Mouse (Mus musculus) intestine, embryonic 15.5 days (tissue): ENCODE measurements around the gene Cx3cl1. TPM values are rescaled to one million over a fixed set of nuclear protein-coding genes. Genes with fewer than 3 reads are reported as not detected.
A peak's percentile ranks its signal among the peaks of the same experiment; 100 is the strongest.

Source experiments
- ATAC-seq: fragments of 200-750 bp; cut with Nextera tagmentation; 2 replicates; pipeline ENCODE4 v1.8.0; 2017; ENCODE audit warnings: moderate TSS enrichment, moderate library complexity
- H3K27ac ChIP-seq: fragments of 300-500 bp; sonication (generic); 2 replicates; pipeline ENCODE4 v1.5.1; 2015; ENCODE audit warnings: mild to moderate bottlenecking, inconsistent platforms
- H3K27me3 ChIP-seq: fragments of 300-500 bp; sonication (generic); replicated peaks from 2 replicates; pipeline ENCODE4 v1.6.1; 2015; ENCODE audit warnings: inconsistent platforms
- H3K36me3 ChIP-seq: fragments of 300-500 bp; sonication (generic); 2 replicates; pipeline ENCODE4 v1.6.1; 2015; ENCODE audit warnings: inconsistent platforms
- H3K4me1 ChIP-seq: fragments of 300-500 bp; sonication (generic); replicated peaks from 2 replicates; pipeline ENCODE4 v1.6.1; 2015; ENCODE audit warnings: inconsistent platforms
- H3K4me2 ChIP-seq: fragments of 300-500 bp; sonication (generic); replicated peaks from 2 replicates; pipeline ENCODE4 v1.6.1; 2015; ENCODE audit warnings: mild to moderate bottlenecking, inconsistent platforms
- H3K4me3 ChIP-seq: fragments of 300-500 bp; sonication (generic); replicated peaks from 2 replicates; pipeline ENCODE4 v1.5.1; 2015; ENCODE audit warnings: inconsistent platforms
- H3K9ac ChIP-seq: fragments of 300-500 bp; sonication (generic); 2 replicates; pipeline ENCODE4 v1.6.1; 2015; ENCODE audit warnings: inconsistent platforms
- H3K9me3 ChIP-seq: fragments of 300-500 bp; sonication (generic); 2 replicates; pipeline ENCODE4 v1.6.1; 2016; ENCODE audit warnings: inconsistent platforms
- WGBS: fragments of 180-500 bp; shearing (Covaris S2); methylation state at CpG from one replicate; pipeline ENCODE4 v1.1.7; 2015; 5-methylcytosine and 5-hydroxymethylcytosine counted together
- polyA plus RNA-seq: library from polyadenylated mRNA; unstranded; fragments of >200 nt; fragmentation: Nextera tagmentation; extraction: Ambion mirVana; gene quantifications from 2 replicates; pipeline ENCODE4 v1.2.1, GENCODE M21; 2015

Gene Cx3cl1
- 23.0 and 24.3 TPM in 2 replicates for polyA plus RNA-seq

DNA sequence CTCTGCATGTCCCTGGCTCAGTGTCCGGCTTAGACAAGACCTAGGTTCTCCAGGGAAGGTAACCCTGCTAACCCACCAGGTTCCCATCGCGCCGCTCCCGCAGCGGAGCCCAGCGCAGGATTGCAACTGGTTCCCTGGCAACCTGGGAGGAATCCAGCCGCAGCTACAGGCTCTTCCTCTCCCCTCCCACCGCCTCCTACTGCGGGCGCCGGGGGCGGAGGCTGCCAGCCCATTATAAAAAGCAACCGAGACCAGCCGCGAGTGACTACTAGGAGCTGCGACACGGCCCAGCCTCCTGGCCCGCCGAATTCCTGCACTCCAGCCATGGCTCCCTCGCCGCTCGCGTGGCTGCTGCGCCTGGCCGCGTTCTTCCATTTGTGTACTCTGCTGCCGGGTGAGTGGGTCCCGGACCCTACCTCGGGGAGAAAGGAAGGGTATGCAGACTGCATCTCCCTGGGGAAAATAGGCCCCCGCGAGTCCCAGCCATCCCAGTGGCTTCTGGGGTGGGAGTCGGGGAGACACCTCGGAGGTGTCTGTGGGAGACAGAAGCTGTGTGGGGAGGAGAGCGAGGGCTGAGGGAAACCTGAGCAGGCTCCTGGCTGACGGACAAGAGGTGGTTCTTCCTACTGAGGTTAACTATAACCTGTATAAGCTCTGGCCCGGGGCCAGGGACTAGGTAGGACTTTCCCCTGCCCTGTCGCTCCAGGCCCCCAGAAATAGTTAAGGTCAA lies at the start of gene Cx3cl1:
Gene Cx3cl1, plus strand, starts transcription at position 69 of the 730 bp plus-strand sequence.
- Histone ChIP-seq H3K9ac (peak within 1 kb of the TSS; percentile 63), H3K9me3 (no peaks in the 10 kb centered on the region), H3K4me3 (peak within 1 kb of the TSS; percentile 49), H3K27ac (peak within 1 kb of the TSS; percentile 82), H3K27me3 (peaks cover 12% of the 10 kb centered on the region), H3K4me1 (peaks cover 13% of the 10 kb centered on the region), H3K36me3 (no peaks in the 10 kb centered on the region), H3K4me2 (peak within 1 kb of the TSS; percentile 91)
- WGBS = under 1% methylated on average over 38 of the region's 38 CpGs
- peak; percentile 76 for ATAC-seq

DNA sequence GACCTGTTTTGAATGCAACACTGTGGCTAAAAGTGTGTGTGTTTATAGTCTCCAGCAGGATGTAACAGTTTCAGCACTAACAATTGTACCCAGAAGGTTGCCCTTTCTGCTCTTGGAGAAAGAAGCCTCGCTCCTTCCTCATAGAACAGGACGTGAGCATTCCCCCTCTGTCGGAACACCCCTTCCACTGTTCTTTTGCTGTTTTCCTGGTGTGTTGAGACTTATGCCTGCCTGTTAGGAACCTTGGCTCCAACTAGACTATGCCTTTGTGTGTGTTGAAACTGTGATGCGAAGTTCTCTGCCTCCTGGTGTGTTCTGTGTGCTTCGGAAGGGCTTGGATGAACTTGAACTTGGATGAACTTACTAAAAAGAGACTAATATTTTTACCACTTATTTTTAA lies 45.8 kb upstream of the Cx3cl1 start:
- 80% methylated on average over 5 of the region's 5 CpGs for WGBS
- H3K27ac ChIP-seq = no peak overlapping the region

DNA sequence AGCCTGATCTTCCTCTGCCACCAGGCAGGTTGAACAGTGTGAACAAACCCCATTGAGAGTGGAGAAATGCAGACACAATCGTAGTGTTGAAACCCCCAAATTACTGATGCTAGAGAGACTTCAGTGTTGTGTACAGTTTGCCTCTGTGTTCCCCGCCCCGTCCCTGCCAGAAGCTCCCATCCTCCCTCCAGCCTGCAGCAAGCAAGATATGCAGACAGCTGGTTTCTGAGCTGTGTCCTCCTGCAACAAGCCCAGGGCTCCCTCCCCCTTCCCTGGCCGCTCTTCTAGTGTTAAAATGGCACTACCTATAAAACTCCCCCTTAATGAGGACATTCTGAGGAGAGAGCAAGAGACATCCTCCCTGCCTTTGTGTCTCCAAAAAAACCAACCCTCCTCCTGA lies 42.5 kb upstream of the Cx3cl1 start:
- no peaks in the 10 kb centered on the region for H3K36me3 ChIP-seq
- H3K4me1 ChIP-seq = 0 out of 2 replicates have a peak, but pooled peaks cover 4% of the 10 kb centered on the region
- 0 out of 2 replicates have a peak overlapping the region, but pooled peaks have one; percentile 44 for H3K27ac ChIP-seq
- ATAC-seq = no peak
- no peak overlapping the region for H3K4me3 ChIP-seq
- 0 out of 2 replicates have a peak overlapping the region, but pooled peaks have one; percentile 4 for H3K4me2 ChIP-seq
- no peak overlapping the region for H3K9ac ChIP-seq
- no peaks in the 10 kb centered on the region for H3K27me3 ChIP-seq
- H3K9me3 ChIP-seq = no peaks in the 10 kb centered on the region
- WGBS = 42% methylated on average over 4 of the region's 4 CpGs

More for the DNA sequence above, 45.8 kb upstream of the Cx3cl1 start:
- no peaks in the 10 kb centered on the region for H3K27me3 ChIP-seq
- ATAC-seq = no peak
- no peaks in the 10 kb centered on the region for H3K36me3 ChIP-seq
- H3K9ac ChIP-seq = no peak overlapping the region
- no peaks in the 10 kb centered on the region for H3K9me3 ChIP-seq
- H3K4me3 ChIP-seq = no peak overlapping the region
- H3K4me2 ChIP-seq = no peak overlapping the region
- 0 out of 2 replicates have a peak, but pooled peaks cover 4% of the 10 kb centered on the region for H3K4me1 ChIP-seq

DNA sequence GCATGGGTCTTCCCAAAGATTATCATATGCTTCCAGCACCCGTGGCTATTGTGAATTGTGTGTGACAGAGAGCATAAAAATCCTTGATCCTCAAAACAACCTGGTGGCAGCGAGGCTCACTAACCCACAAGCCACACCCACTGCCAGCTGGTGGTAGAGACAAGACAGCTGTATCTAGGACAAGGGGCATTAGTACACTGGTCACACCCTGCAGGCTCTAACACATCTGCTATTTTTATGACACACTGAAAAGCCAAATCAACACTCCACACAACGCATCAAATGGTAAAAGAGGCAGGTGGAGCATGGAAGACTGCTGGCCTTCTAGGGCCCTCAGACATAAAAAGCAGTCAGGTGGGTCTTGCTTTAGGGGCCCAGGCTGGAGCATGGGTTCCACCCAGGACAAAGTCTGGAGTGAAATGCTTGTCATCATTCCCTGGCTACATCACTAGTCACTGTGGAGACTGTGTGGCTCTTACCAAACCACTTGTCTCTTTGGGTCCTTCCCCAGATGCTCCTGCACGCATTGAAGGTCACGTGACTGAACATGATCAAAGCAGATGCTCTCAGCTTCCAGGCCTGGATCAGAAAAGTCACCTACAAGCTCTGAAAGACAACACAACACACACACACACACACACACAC lies 37.9 kb upstream of the Cx3cl1 start:
- peak; percentile 89 for ATAC-seq
- no peak overlapping the region for H3K4me3 ChIP-seq
- H3K4me1 ChIP-seq = 0 out of 2 replicates have a peak, but pooled peaks cover 4% of the 10 kb centered on the region
- H3K27me3 ChIP-seq = no peaks in the 10 kb centered on the region
- H3K9me3 ChIP-seq = no peaks in the 10 kb centered on the region
- 61% methylated on average over 5 of the region's 5 CpGs for WGBS
- H3K36me3 ChIP-seq = no peaks in the 10 kb centered on the region
- no peak overlapping the region for H3K27ac ChIP-seq
- no peak overlapping the region for H3K9ac ChIP-seq
- no peak overlapping the region for H3K4me2 ChIP-seq

DNA sequence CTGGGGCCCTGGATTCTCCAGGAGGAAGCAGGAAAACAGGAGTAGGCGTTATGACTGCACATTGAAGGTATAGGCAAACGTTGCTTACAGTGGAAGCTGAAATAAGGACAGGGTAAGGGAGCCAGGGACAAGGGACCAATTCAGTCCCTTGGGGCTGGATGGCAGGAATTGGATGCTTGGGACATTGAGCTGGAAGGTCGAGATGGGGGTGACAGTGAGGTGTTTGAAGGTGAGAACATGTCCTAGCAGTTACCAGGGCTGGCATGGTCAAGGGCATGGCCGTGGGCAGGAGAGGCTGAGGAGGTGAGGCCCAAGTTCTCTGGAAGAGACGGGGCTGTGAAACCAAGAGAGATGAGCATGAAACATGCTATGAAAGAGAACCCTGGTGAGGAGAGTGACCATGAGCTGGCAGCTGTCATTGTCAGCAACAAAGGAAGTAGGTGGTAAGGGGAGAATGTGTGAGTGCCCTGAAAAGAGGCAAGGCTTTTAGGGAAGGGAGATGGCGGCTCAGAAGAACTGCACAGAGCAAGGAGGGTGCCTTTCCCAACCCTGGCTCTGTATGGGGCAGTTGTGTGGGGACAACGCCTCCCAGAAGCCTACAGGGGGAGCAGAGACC lies 37.0 kb upstream of the Cx3cl1 start:
- Histone ChIP-seq H3K27ac (no peak overlapping the region), H3K4me3 (no peak overlapping the region), H3K36me3 (no peaks in the 10 kb centered on the region), H3K9me3 (no peaks in the 10 kb centered on the region), H3K27me3 (no peaks in the 10 kb centered on the region), H3K4me1 (no peaks in the 10 kb centered on the region), H3K9ac (no peak overlapping the region), H3K4me2 (no peak overlapping the region)
- 81% methylated on average over 7 of the region's 7 CpGs for WGBS
- ATAC-seq = no peak

DNA sequence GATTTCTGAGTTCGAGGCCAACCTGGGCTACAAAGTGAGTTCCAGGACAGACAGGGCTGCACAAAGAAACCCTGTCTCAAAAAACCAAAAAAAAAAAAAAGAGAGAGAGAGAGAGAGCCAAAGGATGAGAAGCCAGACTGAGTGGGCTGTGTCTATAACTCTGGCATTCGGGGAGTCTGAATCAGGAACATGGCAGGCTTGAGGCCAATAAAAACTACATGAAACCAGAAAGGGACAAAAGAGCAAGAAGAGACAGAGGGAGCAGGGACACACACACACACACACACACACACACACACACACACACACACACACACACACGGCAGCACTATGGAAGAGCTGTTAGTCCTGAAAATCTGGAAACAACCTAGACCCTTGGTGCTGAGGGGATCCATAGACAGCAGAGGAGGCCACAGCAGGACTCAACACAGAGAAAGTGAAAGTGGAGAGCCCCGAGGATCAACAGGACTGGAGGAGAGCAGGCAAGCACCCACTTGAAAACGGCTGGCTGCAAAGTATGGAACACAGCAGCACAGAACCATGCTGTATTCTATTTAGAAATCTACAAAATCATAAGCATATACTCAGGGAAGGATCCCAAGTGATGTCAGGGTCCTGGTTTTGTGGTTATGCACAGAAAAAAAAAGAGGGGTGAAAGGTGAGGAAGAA lies 36.2 kb upstream of the Cx3cl1 start:
- Histone ChIP-seq H3K4me3 (no peak overlapping the region), H3K36me3 (no peaks in the 10 kb centered on the region), H3K9ac (no peak overlapping the region), H3K4me2 (peak overlapping the region; percentile 17; the same call in 1 of the 2 replicates), H3K27ac (no peak overlapping the region), H3K4me1 (no peaks in the 10 kb centered on the region), H3K9me3 (no peaks in the 10 kb centered on the region), H3K27me3 (no peaks in the 10 kb centered on the region)
- ATAC-seq = no peak
- WGBS = 52% methylated on average over 5 of the region's 5 CpGs

DNA sequence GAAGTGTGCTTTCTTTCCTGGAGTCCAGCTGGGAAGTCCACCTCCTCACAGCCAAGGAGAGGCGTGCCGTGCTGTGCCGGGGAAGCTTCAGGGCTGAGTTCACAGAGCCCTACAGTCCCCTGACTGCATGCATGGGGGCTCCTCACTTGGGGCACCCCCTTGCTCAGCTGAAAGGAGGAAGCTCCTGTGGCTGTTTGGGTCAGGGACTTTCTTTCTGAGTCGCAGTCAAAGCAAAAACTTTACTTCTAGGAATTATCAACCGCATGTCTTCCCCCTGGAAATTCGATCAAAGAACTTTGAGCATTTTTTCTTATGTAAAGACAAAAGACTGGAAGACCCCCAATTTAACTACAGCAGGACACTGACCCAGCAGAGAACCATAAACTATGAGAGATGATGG lies 32.0 kb upstream of the Cx3cl1 start:
- Histone ChIP-seq H3K4me3 (no peak overlapping the region), H3K4me1 (no peaks in the 10 kb centered on the region), H3K27me3 (no peaks in the 10 kb centered on the region), H3K9ac (no peak overlapping the region), H3K27ac (no peak overlapping the region), H3K4me2 (no peak overlapping the region), H3K9me3 (no peaks in the 10 kb centered on the region), H3K36me3 (no peaks in the 10 kb centered on the region)
- WGBS = 89% methylated on average over 6 of the region's 6 CpGs
- no peak for ATAC-seq

DNA sequence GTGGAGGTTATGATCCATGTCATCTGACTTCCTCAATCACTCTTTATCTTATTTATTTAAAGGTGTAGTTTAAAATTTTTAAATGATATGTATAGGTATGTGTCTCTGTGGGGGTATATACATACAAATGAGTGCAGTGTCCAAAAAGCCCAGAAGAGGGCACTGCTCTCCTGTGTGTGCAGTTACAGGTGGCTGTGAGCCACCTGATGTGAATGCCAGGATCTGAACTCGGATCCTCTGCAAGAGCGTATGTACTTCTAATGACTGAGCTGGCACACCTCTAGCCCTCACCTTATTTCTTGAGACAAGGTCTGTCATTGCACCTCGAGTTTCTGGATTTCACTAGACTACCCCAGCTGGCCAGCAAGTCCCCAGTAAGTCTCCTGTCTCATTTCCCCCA lies 31.2 kb upstream of the Cx3cl1 start:
- Histone ChIP-seq H3K9me3 (no peaks in the 10 kb centered on the region), H3K27ac (no peak overlapping the region), H3K9ac (no peak overlapping the region), H3K4me2 (no peak overlapping the region), H3K4me1 (no peaks in the 10 kb centered on the region), H3K4me3 (no peak overlapping the region), H3K27me3 (no peaks in the 10 kb centered on the region), H3K36me3 (no peaks in the 10 kb centered on the region)
- ATAC-seq = no peak
- WGBS = 86% methylated on average over 3 of the region's 3 CpGs

DNA sequence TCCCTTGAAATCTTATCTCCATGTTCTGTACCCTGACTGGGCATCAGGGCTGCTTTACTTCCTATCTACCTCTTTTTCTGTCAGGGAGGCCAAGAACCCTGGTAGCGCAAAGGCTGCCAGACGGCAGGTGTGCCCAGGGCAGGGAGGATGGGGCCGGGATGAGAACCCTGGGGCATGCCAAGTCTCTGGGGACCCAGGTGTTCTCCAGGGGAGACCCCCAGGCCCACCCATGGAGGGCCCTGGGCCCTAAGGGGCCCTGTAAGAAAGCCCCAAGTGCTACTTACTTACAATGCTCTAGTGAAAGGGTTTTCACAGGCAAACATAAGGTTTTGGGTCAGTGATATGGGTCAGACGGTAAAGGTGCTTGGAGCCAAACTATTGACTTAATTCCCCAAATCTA lies 30.1 kb upstream of the Cx3cl1 start:
- Histone ChIP-seq H3K9ac (no peak overlapping the region), H3K27me3 (no peaks in the 10 kb centered on the region), H3K4me1 (no peaks in the 10 kb centered on the region), H3K4me2 (no peak overlapping the region), H3K27ac (no peak overlapping the region), H3K36me3 (no peaks in the 10 kb centered on the region), H3K9me3 (no peaks in the 10 kb centered on the region), H3K4me3 (no peak overlapping the region)
- 93% methylated on average over 4 of the region's 4 CpGs for WGBS
- no peak for ATAC-seq

DNA sequence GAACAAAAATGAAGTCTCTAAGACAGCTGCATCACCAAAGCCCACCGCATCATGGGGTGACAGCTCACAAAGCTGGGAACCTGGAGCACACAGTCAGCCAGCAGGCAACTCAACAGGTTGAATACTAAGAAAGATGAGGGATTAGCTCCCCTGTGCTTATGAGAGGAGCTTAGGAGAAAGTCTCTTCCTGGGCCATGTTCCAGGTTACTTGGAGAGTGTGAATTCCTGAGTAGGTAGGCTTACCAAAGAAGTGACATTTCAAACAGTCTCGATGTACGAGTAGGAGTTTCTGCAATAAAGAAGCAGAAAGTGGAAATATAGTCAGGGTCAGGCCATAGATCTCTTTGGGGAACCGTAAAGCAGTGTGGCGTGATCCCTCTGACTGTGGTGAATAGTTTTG lies 27.3 kb upstream of the Cx3cl1 start:
- H3K27me3 ChIP-seq = no peaks in the 10 kb centered on the region
- no peak overlapping the region for H3K9ac ChIP-seq
- WGBS = 85% methylated on average over 5 of the region's 5 CpGs
- no peak overlapping the region for H3K4me2 ChIP-seq
- no peak for ATAC-seq
- no peak overlapping the region for H3K27ac ChIP-seq
- no peaks in the 10 kb centered on the region for H3K4me1 ChIP-seq
- H3K36me3 ChIP-seq = no peaks in the 10 kb centered on the region
- H3K4me3 ChIP-seq = no peak overlapping the region
- no peaks in the 10 kb centered on the region for H3K9me3 ChIP-seq

DNA sequence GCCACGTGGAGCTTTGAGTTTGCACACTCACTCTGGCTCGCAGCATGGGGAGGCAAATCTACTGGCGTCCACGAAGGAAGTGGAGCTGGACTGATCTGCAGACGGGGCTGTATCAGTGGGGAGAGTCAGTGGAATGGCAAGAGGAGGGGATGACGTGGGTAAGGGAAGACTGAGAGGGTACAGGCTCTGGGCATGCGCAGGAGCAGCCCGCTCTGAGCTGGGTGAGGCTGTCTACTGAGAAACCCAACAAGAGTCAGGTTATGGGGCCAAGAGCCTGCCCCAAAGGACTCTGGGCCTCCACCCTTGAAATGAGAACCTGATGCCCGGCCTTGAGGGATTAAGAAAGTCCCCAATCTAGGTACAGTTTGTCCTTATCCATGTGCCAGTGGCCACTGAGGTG lies 26.8 kb upstream of the Cx3cl1 start:
- Histone ChIP-seq H3K4me2 (no peak overlapping the region), H3K4me3 (no peak overlapping the region), H3K27ac (no peak overlapping the region), H3K4me1 (no peaks in the 10 kb centered on the region), H3K27me3 (no peaks in the 10 kb centered on the region), H3K9me3 (no peaks in the 10 kb centered on the region), H3K36me3 (no peaks in the 10 kb centered on the region), H3K9ac (no peak overlapping the region)
- 76% methylated on average over 9 of the region's 9 CpGs for WGBS
- ATAC-seq = no peak
